ENCODE assay signal across 8 mouse cellular contexts in genomic region chr19:41482909-41483444, GRCm38 (mm10). TPM values are rescaled to one million over a fixed set of nuclear protein-coding genes. Genes with fewer than 3 reads are reported as not detected.
DNase-seq lines count a peak whose midpoint lies in the region; ATAC-seq and TF ChIP-seq lines count a peak whose summit lies in the region.

No protein-coding gene starts in this region.

- DNase-seq in 416B (ENCODE audit: low read depth), result peak; percentile 53
- DNase-seq in adrenal gland, postnatal 25 days, result peak; percentile 74
- DNase-seq in heart, adult 9 months (ENCODE audit: low spot score in 2 of 2), result peak; percentile 72 to 80
- DNase-seq in kidney, adult 9 months, result peak; percentile 70
- peak; percentile 71 for DNase-seq in limb, embryonic 14.5 days (ENCODE audit: low spot score)
- DNase-seq in spleen, postnatal 36 days (ENCODE audit: low spot score in 2 of 2), result peak; percentile 77 to 82

- ATAC-seq in embryonic facial prominence, embryonic 12.5 days (ENCODE audit: insufficient number of reproducible peaks, insufficient read depth, low FRiP score, low TSS enrichment), result peak; percentile 76
- ATAC-seq in limb, embryonic 14.5 days (ENCODE audit: low FRiP score, low read depth), result peak; percentile 81
- ATAC-seq in midbrain, embryonic 15.5 days (replicated peaks), result peak; percentile 81

- H3K4me2 ChIP-seq in embryonic facial prominence, embryonic 12.5 days (replicated peaks), result peak overlapping the region; percentile 82
- peak overlapping the region; percentile 86 for H3K4me2 ChIP-seq in limb, embryonic 14.5 days (replicated peaks; ENCODE audit: low read depth, low read length, severe bottlenecking)
- H3K4me2 ChIP-seq in midbrain, embryonic 15.5 days, result peak overlapping the region; percentile 74

- peak overlapping the region; percentile 88 for H3K9ac ChIP-seq in embryonic facial prominence, embryonic 12.5 days
- H3K9ac ChIP-seq in limb, embryonic 14.5 days (ENCODE audit: low read depth, low read length, severe bottlenecking), result peak overlapping the region; percentile 88
- H3K9ac ChIP-seq in midbrain, embryonic 15.5 days, result peak overlapping the region; percentile 82

- H3K4me3 ChIP-seq in embryonic facial prominence, embryonic 12.5 days, result peak overlapping the region; percentile 93
- H3K4me3 ChIP-seq in limb, embryonic 14.5 days (replicated peaks; ENCODE audit: low read length), result peak overlapping the region; percentile 91
- peak overlapping the region; percentile 95 for H3K4me3 ChIP-seq in midbrain, embryonic 15.5 days

- H3K27ac ChIP-seq in embryonic facial prominence, embryonic 12.5 days, result peak overlapping the region; percentile 98
- peak overlapping the region; percentile 97 for H3K27ac ChIP-seq in limb, embryonic 14.5 days (replicated peaks; ENCODE audit: low read depth, low read length)
- H3K27ac ChIP-seq in midbrain, embryonic 15.5 days, result peak overlapping the region; percentile 100

- no peaks in the 10 kb centered on the region for H3K9me3 ChIP-seq in embryonic facial prominence, embryonic 12.5 days
- no peaks in the 10 kb centered on the region for H3K9me3 ChIP-seq in limb, embryonic 14.5 days (ENCODE audit: control insufficient read depth, low read length)
- H3K9me3 ChIP-seq in midbrain, embryonic 15.5 days, result no peaks in the 10 kb centered on the region

- no peaks in the 10 kb centered on the region for H3K36me3 ChIP-seq in embryonic facial prominence, embryonic 12.5 days
- H3K36me3 ChIP-seq in limb, embryonic 14.5 days (ENCODE audit: control insufficient read depth, insufficient read depth, low read length), result no peaks in the 10 kb centered on the region
- no peaks in the 10 kb centered on the region for H3K36me3 ChIP-seq in midbrain, embryonic 15.5 days (replicated peaks)

- 1% methylated on average over 37 of the region's 91 CpGs for WGBS in embryonic facial prominence, embryonic 12.5 days
- 1% methylated on average over 16 of the region's 91 CpGs for WGBS in limb, embryonic 14.5 days
- WGBS in midbrain, embryonic 15.5 days, result 1% methylated on average over 69 of the region's 91 CpGs

- H3K4me1 ChIP-seq in embryonic facial prominence, embryonic 12.5 days, result peaks cover 21% of the 10 kb centered on the region
- 0 out of 2 replicates have a peak, but pooled peaks cover 9% of the 10 kb centered on the region for H3K4me1 ChIP-seq in limb, embryonic 14.5 days (ENCODE audit: control insufficient read depth, insufficient read depth, low read length)
- peaks cover 39% of the 10 kb centered on the region for H3K4me1 ChIP-seq in midbrain, embryonic 15.5 days

- H3K27me3 ChIP-seq in embryonic facial prominence, embryonic 12.5 days, result no peaks in the 10 kb centered on the region
- no peaks in the 10 kb centered on the region for H3K27me3 ChIP-seq in limb, embryonic 14.5 days (ENCODE audit: control insufficient read depth, insufficient read depth, low read length)
- H3K27me3 ChIP-seq in midbrain, embryonic 15.5 days (replicated peaks), result no peaks in the 10 kb centered on the region

- TF ChIP-seq POLR2A in limb, embryonic 14.5 days (IDR thresholded peaks at IDR 0.05; ENCODE audit: borderline replicate concordance, extremely low read depth, insufficient read depth, insufficient read length), result no peak

RNA-seq across cellular contexts. Expression of gene Lcor, which starts 0.5 kb away (rescaled TPM):
- 19.0 and 19.1 TPM in 2 replicates for total RNA-seq in adrenal gland, postnatal 25 days (2021)
- 14.5 and 14.8 TPM in 2 replicates for polyA plus RNA-seq in embryonic facial prominence, embryonic 12.5 days (2016; fragmentation: Nextera tagmentation; extraction: Ambion mirVana)
- polyA plus RNA-seq in limb, embryonic 14.5 days (2012; rRNA removed), result 2.8 and 3.0 TPM in 2 replicates
- polyA plus RNA-seq in limb, embryonic 14.5 days (2014; fragmentation: Nextera tagmentation; extraction: Ambion mirVana), result 9.5 and 10.1 TPM in 2 replicates
- polyA plus RNA-seq in midbrain, embryonic 15.5 days (2015; fragmentation: Nextera tagmentation; extraction: Ambion mirVana), result 19.6 and 23.5 TPM in 2 replicates

Comparison
In these comparisons a context has a peak if more than half of its experiments do, and no peak if none do; other contexts are left out.
1. Peak in every context shown above with its lines: DNase-seq, ATAC-seq, H3K4me3 ChIP-seq and H3K27ac ChIP-seq.